Mouse (Mus musculus) hindbrain, embryonic 14.5 days (tissue): ENCODE results near the gene Spg7. TPM values are rescaled to one million over a fixed set of nuclear protein-coding genes. Genes with fewer than 3 reads are reported as not detected.

Experiments
- ATAC-seq: fragments of 200-750 bp; cut with Nextera tagmentation; 2 replicates; pipeline ENCODE4 v1.8.0; 2017; ENCODE audit warnings: moderate number of reproducible peaks, mild to moderate bottlenecking, moderate TSS enrichment, moderate library complexity; ENCODE audit not compliant: low FRiP score
- DNase-seq: peaks from one replicate; pipeline ENCODE4 v3.0.0-alpha.2; 2015; ENCODE audit warnings: low spot score
- H3K27ac ChIP-seq: fragments of 300-500 bp; sonication (generic); 2 replicates; pipeline ENCODE4 v1.5.1; 2014; ENCODE audit warnings: mild to moderate bottlenecking, moderate library complexity
- H3K27me3 ChIP-seq: fragments of 300-500 bp; sonication (generic); 2 replicates; pipeline ENCODE4 v1.6.1; 2014; ENCODE audit warnings: mild to moderate bottlenecking, low read length, mixed read lengths; ENCODE audit not compliant: control insufficient read depth, insufficient read depth
- H3K36me3 ChIP-seq: fragments of 300-500 bp; sonication (generic); replicated peaks from 2 replicates; pipeline ENCODE4 v1.6.1; 2014; ENCODE audit not compliant: control insufficient read depth, insufficient read depth
- H3K4me1 ChIP-seq: fragments of 300-500 bp; sonication (generic); replicated peaks from 2 replicates; pipeline ENCODE4 v1.6.1; 2014; ENCODE audit warnings: antibody characterized with exemption, low read length, mixed read lengths; ENCODE audit not compliant: control insufficient read depth, insufficient read depth
- H3K4me2 ChIP-seq: fragments of 300-500 bp; sonication (generic); replicated peaks from 2 replicates; pipeline ENCODE4 v1.6.1; 2014; ENCODE audit warnings: mild to moderate bottlenecking, moderate library complexity
- H3K4me3 ChIP-seq: fragments of 300-500 bp; sonication (generic); replicated peaks from 2 replicates; pipeline ENCODE4 v1.5.1; 2014; ENCODE audit warnings: mild to moderate bottlenecking, low read length
- H3K9ac ChIP-seq: fragments of 300-500 bp; sonication (generic); 2 replicates; pipeline ENCODE4 v1.6.1; 2014
- H3K9me3 ChIP-seq: fragments of 300-500 bp; sonication (generic); 2 replicates; pipeline ENCODE4 v1.6.1; 2016; ENCODE audit warnings: low read length; ENCODE audit not compliant: control insufficient read depth
- WGBS: fragments of 180-500 bp; shearing (Covaris S2); extraction: QIAGEN DNeasy Blood & Tissue Kit; methylation state at CpG from one replicate; pipeline ENCODE4 v1.1.7; 2014; 5-methylcytosine and 5-hydroxymethylcytosine counted together
- polyA plus RNA-seq: library from polyadenylated mRNA; unstranded; fragments of >200 nt; fragmentation: Nextera tagmentation; extraction: Ambion mirVana; gene quantifications from 2 replicates; pipeline ENCODE4 v1.2.1, GENCODE M21; 2014

Gene Spg7
- polyA plus RNA-seq, 1 experiment from 2014 or later = 44.1 TPM

- Histone ChIP-seq H3K4me3 (no peak overlapping the region), H3K4me2 (no peak overlapping the region), H3K27ac (no peak overlapping the region), H3K9me3 (no peaks in the 10 kb centered on the region), H3K9ac (no peak overlapping the region), H3K27me3 (peaks cover 35% of the 10 kb centered on the region), H3K36me3 (no peaks in the 10 kb centered on the region), H3K4me1 (peaks cover 8% of the 10 kb centered on the region)
- ATAC-seq (no peak), DNase-seq (no peak)
- WGBS = 71% methylated on average over 2 of the region's 2 CpGs
Observed at GRCm38 (mm10) chr8:123113908-123114469, 51.2 kb downstream of the Spg7 start.

GRCm38 (mm10) chr8:123114644-123115043 lies 51.9 kb downstream of the Spg7 start:
- H3K27ac ChIP-seq = no peak overlapping the region
- 62% methylated on average over 3 of the region's 3 CpGs for WGBS

GRCm38 (mm10) chr8:123117127-123117731 lies 54.5 kb downstream of the Spg7 start, which contains the start of gene Cpne7:
Cpne7 (plus strand) TSS chr8:123117374.
- peak within 1 kb of the TSS; percentile 42 for H3K4me3 ChIP-seq
- no peak for DNase-seq
- WGBS = 1% methylated on average over 50 of the region's 51 CpGs

More at GRCm38 (mm10) chr8:123114644-123115043, 51.9 kb downstream of the Spg7 start:
- no peak overlapping the region for H3K4me2 ChIP-seq
- H3K9ac ChIP-seq = no peak overlapping the region
- H3K4me1 ChIP-seq = peaks cover 8% of the 10 kb centered on the region
- no peaks in the 10 kb centered on the region for H3K9me3 ChIP-seq
- peaks cover 41% of the 10 kb centered on the region for H3K27me3 ChIP-seq
- H3K36me3 ChIP-seq = no peaks in the 10 kb centered on the region
- H3K4me3 ChIP-seq = no peak overlapping the region
- DNase-seq = no peak
- ATAC-seq = no peak

GRCm38 (mm10) chr8:123117744-123118143 lies 55.0 kb downstream of the Spg7 start:
- Histone ChIP-seq H3K36me3 (no peaks in the 10 kb centered on the region), H3K9ac (peak overlapping the region; percentile 55; the same call in 1 of the 2 replicates), H3K27ac (no peak overlapping the region), H3K4me3 (peak overlapping the region; percentile 42), H3K4me1 (peaks cover 8% of the 10 kb centered on the region), H3K4me2 (peak overlapping the region; percentile 60), H3K9me3 (no peaks in the 10 kb centered on the region), H3K27me3 (peaks cover 44% of the 10 kb centered on the region)
- ATAC-seq = no peak
- no peak for DNase-seq
- 2% methylated on average over 17 of the region's 17 CpGs for WGBS

More at GRCm38 (mm10) chr8:123117127-123117731, 54.5 kb downstream of the Spg7 start, which contains the start of gene Cpne7:
- 0 out of 2 replicates have a peak, but pooled peaks have one; percentile 37 for ATAC-seq
- no peak within 1 kb of the TSS for H3K27ac ChIP-seq
- peaks cover 44% of the 10 kb centered on the region for H3K27me3 ChIP-seq
- H3K4me2 ChIP-seq = peak within 1 kb of the TSS; percentile 60
- peaks cover 8% of the 10 kb centered on the region for H3K4me1 ChIP-seq
- no peaks in the 10 kb centered on the region for H3K36me3 ChIP-seq
- peak within 1 kb of the TSS; percentile 55 for H3K9ac ChIP-seq
- H3K9me3 ChIP-seq = no peaks in the 10 kb centered on the region

GRCm38 (mm10) chr8:123122059-123122458 lies 59.3 kb downstream of the Spg7 start:
- no peak overlapping the region for H3K27ac ChIP-seq
- WGBS = 79% methylated on average over 9 of the region's 9 CpGs
- no peak overlapping the region for H3K9ac ChIP-seq
- no peaks in the 10 kb centered on the region for H3K36me3 ChIP-seq
- no peak overlapping the region for H3K4me2 ChIP-seq
- H3K4me1 ChIP-seq = peaks cover 7% of the 10 kb centered on the region
- peaks cover 38% of the 10 kb centered on the region for H3K27me3 ChIP-seq
- ATAC-seq (no peak), DNase-seq (no peak)
- no peak overlapping the region for H3K4me3 ChIP-seq
- H3K9me3 ChIP-seq = no peaks in the 10 kb centered on the region

GRCm38 (mm10) chr8:123122670-123123069 lies 59.9 kb downstream of the Spg7 start:
- DNase-seq (no peak), ATAC-seq (no peak)
- Histone ChIP-seq H3K9me3 (no peaks in the 10 kb centered on the region), H3K36me3 (no peaks in the 10 kb centered on the region), H3K27ac (no peak overlapping the region), H3K4me1 (peaks cover 1% of the 10 kb centered on the region; the same call in 1 of the 2 replicates), H3K27me3 (peaks cover 31% of the 10 kb centered on the region), H3K9ac (no peak overlapping the region), H3K4me3 (no peak overlapping the region), H3K4me2 (no peak overlapping the region)
- WGBS = 84% methylated on average over 5 of the region's 5 CpGs

- no peak for ATAC-seq
- 6% methylated on average over 19 of the region's 19 CpGs for WGBS
- DNase-seq = no peak
Observed at GRCm38 (mm10) chr8:123126193-123126816, 63.6 kb downstream of the Spg7 start.

GRCm38 (mm10) chr8:123131041-123131440 lies 68.3 kb downstream of the Spg7 start:
- Histone ChIP-seq H3K9me3 (no peaks in the 10 kb centered on the region), H3K4me3 (no peak overlapping the region), H3K27ac (no peak overlapping the region), H3K36me3 (no peaks in the 10 kb centered on the region), H3K4me2 (no peak overlapping the region), H3K4me1 (peaks cover 13% of the 10 kb centered on the region), H3K9ac (no peak overlapping the region), H3K27me3 (peaks cover 7% of the 10 kb centered on the region)
- ATAC-seq = no peak
- 73% methylated on average over 9 of the region's 9 CpGs for WGBS
- no peak for DNase-seq

More at GRCm38 (mm10) chr8:123126193-123126816, 63.6 kb downstream of the Spg7 start:
- H3K9me3 ChIP-seq = no peaks in the 10 kb centered on the region
- no peak overlapping the region for H3K4me2 ChIP-seq
- no peak overlapping the region for H3K4me3 ChIP-seq
- peaks cover 9% of the 10 kb centered on the region for H3K27me3 ChIP-seq
- H3K9ac ChIP-seq = no peak overlapping the region
- H3K27ac ChIP-seq = no peak overlapping the region
- H3K4me1 ChIP-seq = no peaks in the 10 kb centered on the region
- H3K36me3 ChIP-seq = no peaks in the 10 kb centered on the region

GRCm38 (mm10) chr8:123132953-123133352 lies 70.2 kb downstream of the Spg7 start:
- no peak for DNase-seq
- Histone ChIP-seq H3K4me3 (no peak overlapping the region), H3K27me3 (no peaks in the 10 kb centered on the region), H3K9me3 (no peaks in the 10 kb centered on the region), H3K27ac (no peak overlapping the region), H3K9ac (no peak overlapping the region), H3K4me1 (peaks cover 13% of the 10 kb centered on the region), H3K36me3 (no peaks in the 10 kb centered on the region), H3K4me2 (no peak overlapping the region)
- WGBS = 94% methylated on average over 2 of the region's 2 CpGs
- ATAC-seq = no peak
